Mouse (Mus musculus) hindbrain, embryonic 14.5 days (tissue): Measurements from ENCODE around the gene Akap13. TPM values are rescaled to one million over a fixed set of nuclear protein-coding genes. Genes with fewer than 3 reads are reported as not detected.

Source experiments
- ATAC-seq: fragments of 200-750 bp; cut with Nextera tagmentation; 2 replicates; pipeline ENCODE4 v1.8.0; 2017; ENCODE audit warnings: moderate number of reproducible peaks, mild to moderate bottlenecking, moderate TSS enrichment, moderate library complexity; ENCODE audit not compliant: low FRiP score
- DNase-seq: peaks from one replicate; pipeline ENCODE4 v3.0.0-alpha.2; 2015; ENCODE audit warnings: low spot score
- H3K27ac ChIP-seq: fragments of 300-500 bp; sonication (generic); 2 replicates; pipeline ENCODE4 v1.5.1; 2014; ENCODE audit warnings: mild to moderate bottlenecking, moderate library complexity
- H3K27me3 ChIP-seq: fragments of 300-500 bp; sonication (generic); 2 replicates; pipeline ENCODE4 v1.6.1; 2014; ENCODE audit warnings: mild to moderate bottlenecking, low read length, mixed read lengths; ENCODE audit not compliant: control insufficient read depth, insufficient read depth
- H3K36me3 ChIP-seq: fragments of 300-500 bp; sonication (generic); replicated peaks from 2 replicates; pipeline ENCODE4 v1.6.1; 2014; ENCODE audit not compliant: control insufficient read depth, insufficient read depth
- H3K4me1 ChIP-seq: fragments of 300-500 bp; sonication (generic); replicated peaks from 2 replicates; pipeline ENCODE4 v1.6.1; 2014; ENCODE audit warnings: antibody characterized with exemption, low read length, mixed read lengths; ENCODE audit not compliant: control insufficient read depth, insufficient read depth
- H3K4me2 ChIP-seq: fragments of 300-500 bp; sonication (generic); replicated peaks from 2 replicates; pipeline ENCODE4 v1.6.1; 2014; ENCODE audit warnings: mild to moderate bottlenecking, moderate library complexity
- H3K4me3 ChIP-seq: fragments of 300-500 bp; sonication (generic); replicated peaks from 2 replicates; pipeline ENCODE4 v1.5.1; 2014; ENCODE audit warnings: mild to moderate bottlenecking, low read length
- H3K9ac ChIP-seq: fragments of 300-500 bp; sonication (generic); 2 replicates; pipeline ENCODE4 v1.6.1; 2014
- H3K9me3 ChIP-seq: fragments of 300-500 bp; sonication (generic); 2 replicates; pipeline ENCODE4 v1.6.1; 2016; ENCODE audit warnings: low read length; ENCODE audit not compliant: control insufficient read depth
- WGBS: fragments of 180-500 bp; shearing (Covaris S2); extraction: QIAGEN DNeasy Blood & Tissue Kit; methylation state at CpG from one replicate; pipeline ENCODE4 v1.1.7; 2014; 5-methylcytosine and 5-hydroxymethylcytosine counted together
- polyA plus RNA-seq: library from polyadenylated mRNA; unstranded; fragments of >200 nt; fragmentation: Nextera tagmentation; extraction: Ambion mirVana; gene quantifications from 2 replicates; pipeline ENCODE4 v1.2.1, GENCODE M21; 2014

Gene Akap13
- polyA plus RNA-seq, 1 experiment from 2014 or later, result 19.8 TPM

DNA sequence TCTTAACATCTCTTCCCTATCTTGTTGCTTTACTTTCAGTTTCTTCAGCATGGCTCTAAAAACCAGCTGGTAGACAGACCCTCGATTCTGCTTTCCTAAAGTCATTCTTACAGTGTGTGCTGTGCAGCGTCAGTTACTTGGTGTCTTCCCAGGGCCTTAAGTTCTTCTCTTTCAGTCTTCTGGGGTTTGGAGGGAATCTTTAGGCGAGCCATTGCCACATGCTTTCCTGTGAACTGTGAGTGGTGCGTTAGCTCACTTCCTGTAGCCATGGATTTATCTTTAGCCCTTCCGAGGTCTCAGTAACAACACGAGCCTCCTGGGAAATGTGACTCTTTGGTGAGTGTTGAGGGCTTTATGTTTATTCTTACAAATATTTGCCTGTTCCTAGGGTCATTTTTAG is 214.1 kb downstream of the Akap13 start:
- Histone ChIP-seq H3K36me3 (no peaks in the 10 kb centered on the region; the same call in 1 of the 2 replicates), H3K9ac (no peak overlapping the region), H3K27me3 (no peaks in the 10 kb centered on the region), H3K4me2 (no peak overlapping the region), H3K4me3 (no peak overlapping the region), H3K4me1 (no peaks in the 10 kb centered on the region), H3K9me3 (no peaks in the 10 kb centered on the region), H3K27ac (no peak overlapping the region)
- WGBS, result 83% methylated on average over 6 of the region's 6 CpGs
- DNase-seq, result no peak
- ATAC-seq, result no peak

DNA sequence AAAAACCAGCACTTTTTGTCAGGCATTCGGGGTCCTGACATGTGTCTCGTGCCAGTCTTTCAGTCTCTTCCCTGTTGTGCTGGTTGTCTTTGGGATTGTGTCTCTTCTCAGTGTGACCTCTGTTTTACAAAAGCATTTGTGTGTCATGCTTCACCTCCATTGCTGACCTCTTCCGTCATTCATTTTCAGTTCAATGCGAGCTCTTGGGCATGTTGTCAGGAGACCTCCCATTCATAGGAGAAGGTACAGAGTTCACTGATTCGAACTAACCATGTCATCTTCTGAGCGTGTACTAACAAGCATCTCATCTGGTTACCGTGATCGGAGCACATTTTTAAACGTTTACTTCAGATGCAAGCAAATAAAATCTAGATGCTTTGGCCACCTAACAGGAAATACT is 224.3 kb downstream of the Akap13 start:
- ATAC-seq, result no peak
- Histone ChIP-seq H3K27me3 (no peaks in the 10 kb centered on the region), H3K4me2 (no peak overlapping the region), H3K36me3 (no peaks in the 10 kb centered on the region; the same call in 1 of the 2 replicates), H3K27ac (no peak overlapping the region), H3K9me3 (no peaks in the 10 kb centered on the region), H3K9ac (no peak overlapping the region), H3K4me1 (no peaks in the 10 kb centered on the region), H3K4me3 (no peak overlapping the region)
- 25% methylated on average over 9 of the region's 9 CpGs for WGBS
- DNase-seq, result no peak

DNA sequence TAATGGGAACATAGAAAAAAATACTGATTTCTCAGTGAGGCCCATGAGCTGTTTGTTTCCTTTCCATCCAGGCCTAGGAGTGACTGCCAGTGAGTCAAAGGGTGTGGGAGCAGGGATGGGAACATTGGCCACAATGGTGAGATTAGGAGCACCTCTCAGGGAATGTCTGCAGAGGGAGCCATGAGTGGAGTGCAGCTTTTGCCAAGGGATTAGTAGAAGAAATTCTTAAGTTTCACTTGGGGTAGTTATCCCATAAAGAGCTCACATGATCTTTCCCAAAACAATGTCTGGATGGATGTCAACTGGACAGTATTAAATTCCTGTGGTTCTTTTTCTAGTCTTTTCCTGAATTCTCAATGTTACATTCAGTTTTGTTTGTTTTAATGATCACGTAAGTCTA is 227.6 kb downstream of the Akap13 start:
- Histone ChIP-seq H3K36me3 (no peaks in the 10 kb centered on the region), H3K4me2 (no peak overlapping the region), H3K4me1 (no peaks in the 10 kb centered on the region), H3K27ac (no peak overlapping the region), H3K9ac (no peak overlapping the region), H3K27me3 (no peaks in the 10 kb centered on the region), H3K9me3 (no peaks in the 10 kb centered on the region), H3K4me3 (no peak overlapping the region)
- WGBS, result 97% methylated on average over 1 of the region's 1 CpGs
- ATAC-seq, result no peak
- no peak for DNase-seq

DNA sequence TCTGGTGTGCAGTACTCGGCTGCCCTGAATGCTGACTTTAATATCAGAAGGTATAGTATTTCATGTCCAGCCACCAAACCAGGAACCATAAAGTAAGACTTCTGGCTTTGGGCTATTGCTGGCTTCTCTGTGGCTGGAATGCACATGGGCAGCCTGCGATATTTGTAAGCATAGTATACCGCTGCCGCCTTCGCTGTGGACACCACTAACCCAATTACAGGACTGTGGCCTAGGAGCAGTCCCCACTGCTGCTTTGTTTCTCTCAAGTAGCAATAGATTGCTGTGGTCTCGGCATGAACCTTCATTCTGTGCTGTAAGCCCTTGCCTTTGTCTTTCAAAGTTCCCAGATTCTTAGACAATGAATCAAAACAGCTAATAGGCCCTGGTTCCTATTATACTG is 228.1 kb downstream of the Akap13 start:
- 81% methylated on average over 6 of the region's 6 CpGs for WGBS
- no peak for ATAC-seq

DNA sequence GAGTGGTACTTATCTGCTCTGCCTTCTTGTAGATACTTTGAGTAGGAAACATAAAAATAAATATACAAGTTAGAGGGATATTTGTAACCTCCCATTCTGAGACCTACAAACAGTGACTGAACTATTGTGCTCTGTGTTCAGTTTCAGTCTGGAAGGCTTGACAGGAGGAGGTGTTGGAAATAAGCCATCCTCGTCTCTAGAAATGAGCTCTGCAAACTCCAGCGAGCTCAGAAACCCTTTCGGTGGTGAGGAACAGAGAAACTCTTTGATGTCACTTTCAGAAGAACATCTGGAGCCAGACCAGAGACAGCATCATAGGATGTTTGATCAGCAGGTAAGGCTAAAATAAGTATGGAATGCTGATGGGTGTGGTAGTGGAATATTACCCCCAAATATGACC is 229.6 kb downstream of the Akap13 start:
- ATAC-seq, result no peak
- no peak for DNase-seq
- no peak overlapping the region for H3K4me3 ChIP-seq
- no peaks in the 10 kb centered on the region for H3K4me1 ChIP-seq
- H3K9ac ChIP-seq, result no peak overlapping the region
- H3K27me3 ChIP-seq, result no peaks in the 10 kb centered on the region
- H3K9me3 ChIP-seq, result no peaks in the 10 kb centered on the region
- no peak overlapping the region for H3K27ac ChIP-seq
- H3K36me3 ChIP-seq, result 0 out of 2 replicates have a peak, but pooled peaks cover 3% of the 10 kb centered on the region
- 76% methylated on average over 3 of the region's 3 CpGs for WGBS
- no peak overlapping the region for H3K4me2 ChIP-seq

More for the DNA sequence above, 228.1 kb downstream of the Akap13 start:
- no peaks in the 10 kb centered on the region for H3K4me1 ChIP-seq
- no peak overlapping the region for H3K4me3 ChIP-seq
- no peaks in the 10 kb centered on the region for H3K36me3 ChIP-seq
- H3K9me3 ChIP-seq, result no peaks in the 10 kb centered on the region
- H3K27me3 ChIP-seq, result no peaks in the 10 kb centered on the region
- no peak for DNase-seq
- no peak overlapping the region for H3K4me2 ChIP-seq
- H3K9ac ChIP-seq, result no peak overlapping the region
- H3K27ac ChIP-seq, result no peak overlapping the region

DNA sequence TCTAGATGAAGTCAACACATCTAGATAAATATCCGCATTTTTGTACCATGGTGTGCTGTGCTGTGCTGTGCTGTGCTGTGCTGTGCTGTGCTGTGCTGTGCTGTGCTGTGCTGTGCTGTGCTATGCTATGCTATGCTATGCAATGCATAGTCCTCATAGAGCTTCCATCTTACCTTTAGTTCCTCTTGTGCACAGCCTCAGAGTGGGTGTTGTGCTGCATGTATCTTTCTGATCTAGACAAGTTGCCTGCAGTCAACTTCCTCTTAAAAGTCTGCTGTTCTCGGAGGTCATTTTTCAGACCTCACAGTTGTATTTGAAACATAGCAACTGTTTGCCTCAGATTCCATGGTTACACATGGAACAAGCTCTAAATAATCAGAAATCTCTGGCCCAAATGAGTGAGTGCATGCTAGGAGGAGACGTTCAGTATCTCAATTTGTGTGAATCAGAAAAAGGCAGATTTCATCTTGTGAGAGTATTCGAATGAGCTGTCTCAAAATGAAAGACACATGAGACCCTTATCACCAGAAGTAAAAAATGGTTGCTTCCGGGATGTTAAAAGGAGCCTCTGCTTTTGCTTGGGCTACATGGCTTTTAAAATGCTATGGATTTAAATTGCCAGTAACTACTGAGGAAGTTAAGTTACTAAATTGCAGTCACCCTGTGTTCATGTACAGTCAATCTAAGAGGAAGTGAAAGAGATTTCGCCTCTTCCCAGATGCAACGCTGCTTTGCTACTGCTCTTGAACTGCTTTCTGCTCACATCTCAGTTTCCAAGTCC is 230.9 kb downstream of the Akap13 start:
- Histone ChIP-seq H3K4me2 (no peak overlapping the region), H3K27ac (no peak overlapping the region), H3K27me3 (no peaks in the 10 kb centered on the region), H3K9ac (no peak overlapping the region), H3K9me3 (no peaks in the 10 kb centered on the region), H3K36me3 (0 out of 2 replicates have a peak, but pooled peaks cover 3% of the 10 kb centered on the region), H3K4me3 (no peak overlapping the region), H3K4me1 (no peaks in the 10 kb centered on the region)
- no peak for DNase-seq
- ATAC-seq, result no peak
- 93% methylated on average over 7 of the region's 7 CpGs for WGBS

DNA sequence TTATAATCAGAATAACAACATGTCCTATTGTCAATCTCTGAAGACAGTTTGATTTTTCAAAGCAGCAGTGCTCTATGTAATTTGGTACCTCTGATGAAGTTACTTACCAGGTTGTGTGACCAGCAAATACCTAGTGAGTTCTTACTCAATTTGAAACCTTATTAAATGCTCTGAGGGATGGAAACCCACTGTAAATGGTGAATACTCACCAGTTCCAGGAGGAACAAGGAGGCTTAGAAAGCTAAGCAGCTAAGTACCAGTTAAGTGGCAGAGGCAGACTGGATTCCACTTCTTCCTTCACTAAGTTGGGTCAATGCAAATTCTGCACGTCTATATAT is 231.5 kb downstream of the Akap13 start:
- Histone ChIP-seq H3K36me3 (0 out of 2 replicates have a peak, but pooled peaks cover 3% of the 10 kb centered on the region), H3K9ac (no peak overlapping the region), H3K9me3 (no peaks in the 10 kb centered on the region), H3K27ac (no peak overlapping the region), H3K4me1 (no peaks in the 10 kb centered on the region), H3K4me3 (no peak overlapping the region), H3K4me2 (no peak overlapping the region), H3K27me3 (no peaks in the 10 kb centered on the region)
- 86% methylated on average over 1 of the region's 1 CpGs for WGBS
- DNase-seq, result no peak
- no peak for ATAC-seq

DNA sequence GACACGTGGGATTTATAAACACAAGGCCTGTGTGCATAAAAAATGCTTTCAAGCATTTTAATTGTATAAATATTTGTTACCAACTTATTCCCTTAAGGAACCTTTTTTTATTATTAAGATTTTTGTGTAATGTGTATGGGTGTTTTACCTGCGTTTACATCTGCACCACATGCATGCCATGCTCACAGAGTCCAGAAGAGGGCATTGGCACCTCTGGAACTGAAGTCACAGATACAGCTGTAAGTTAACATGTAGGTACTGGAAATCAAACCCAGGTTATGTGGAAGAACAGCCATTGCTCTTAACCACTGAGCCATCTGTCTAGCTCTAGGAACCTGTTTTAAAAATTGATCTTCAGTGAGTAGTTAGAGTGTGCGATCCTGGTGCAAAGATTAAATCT is 232.8 kb downstream of the Akap13 start:
- no peak for DNase-seq
- Histone ChIP-seq H3K27me3 (no peaks in the 10 kb centered on the region), H3K27ac (no peak overlapping the region), H3K36me3 (0 out of 2 replicates have a peak, but pooled peaks cover 3% of the 10 kb centered on the region), H3K9ac (no peak overlapping the region), H3K4me3 (no peak overlapping the region), H3K4me2 (no peak overlapping the region), H3K9me3 (no peaks in the 10 kb centered on the region), H3K4me1 (no peaks in the 10 kb centered on the region)
- WGBS, result 89% methylated on average over 3 of the region's 3 CpGs
- ATAC-seq, result no peak

DNA sequence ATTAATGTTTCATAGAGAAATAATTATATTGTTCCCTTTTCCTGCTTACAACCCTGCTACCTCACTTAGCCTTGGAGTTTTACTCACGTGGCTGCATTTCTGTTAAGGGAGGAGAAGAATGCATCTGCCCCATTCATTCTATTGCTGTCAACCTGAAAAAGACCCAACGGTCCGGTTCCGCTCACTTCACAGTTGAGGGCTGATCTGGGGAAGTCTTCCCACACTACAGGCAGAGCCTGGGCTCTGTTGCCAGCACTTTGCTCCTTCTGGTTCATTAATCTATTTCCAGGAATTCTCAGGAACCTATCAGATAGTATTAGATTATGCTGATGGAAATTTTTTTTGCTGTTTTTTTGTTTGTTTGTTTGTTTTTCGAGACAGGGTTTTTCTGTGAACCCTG is 239.4 kb downstream of the Akap13 start:
- no peak overlapping the region for H3K27ac ChIP-seq
- WGBS, result 72% methylated on average over 5 of the region's 5 CpGs
- DNase-seq, result no peak

More for the DNA sequence above, 239.4 kb downstream of the Akap13 start:
- H3K4me1 ChIP-seq, result no peaks in the 10 kb centered on the region
- peaks cover 5% of the 10 kb centered on the region; the same call in 1 of the 2 replicates for H3K36me3 ChIP-seq
- H3K27me3 ChIP-seq, result no peaks in the 10 kb centered on the region
- H3K9me3 ChIP-seq, result no peaks in the 10 kb centered on the region
- no peak overlapping the region for H3K9ac ChIP-seq
- no peak overlapping the region for H3K4me3 ChIP-seq
- no peak for ATAC-seq
- H3K4me2 ChIP-seq, result no peak overlapping the region
